Mouse (Mus musculus): ENCODE measurements at regions not wholly inside any gene's neighbourhood (a gene's known extent, or its start where the extent isn't known, plus 50 kb on each side); places are given as distances from the start of the nearest gene placed in this dataset.

- H3K36me3 ChIP-seq (ENCODE audit: insufficient read depth, low read length), result no peaks in the 10 kb centered on the region
- ATAC-seq (ENCODE audit: low FRiP score) (no peak), DNase-seq (ENCODE audit: low spot score) (peak; percentile 1)
- H3K4me2 ChIP-seq (ENCODE audit: low read depth, low read length, poor library complexity, severe bottlenecking), result no peak overlapping the region
- no peaks in the 10 kb centered on the region for H3K27me3 ChIP-seq (ENCODE audit: insufficient read depth, low read length)
- 19% methylated on average over 1 of the region's 1 CpGs for WGBS
- no peaks in the 10 kb centered on the region for H3K4me1 ChIP-seq (ENCODE audit: insufficient read depth, low read length)
- no peaks in the 10 kb centered on the region for H3K9me3 ChIP-seq (ENCODE audit: low read length)
- no peak overlapping the region for H3K9ac ChIP-seq (replicated peaks; ENCODE audit: low read length, poor library complexity, severe bottlenecking)
- H3K4me3 ChIP-seq (ENCODE audit: low read depth, low read length), result no peak overlapping the region
- H3K27ac ChIP-seq (ENCODE audit: low read depth, low read length), result no peak overlapping the region
- no peak for TF ChIP-seq CTCF (IDR thresholded peaks at IDR 0.05)
These were observed 1105.5 kb downstream of the Cntnap5b start for GRCm38 (mm10) chr1:100878065-100878464.

GRCm38 (mm10) chr1:100887336-100887735 lies 1114.8 kb downstream of the Cntnap5b start:
- peak; percentile 35 for TF ChIP-seq CTCF (IDR thresholded peaks at IDR 0.05)
- Histone ChIP-seq H3K4me2 (ENCODE audit: low read depth, low read length, poor library complexity, severe bottlenecking) (no peak overlapping the region), H3K36me3 (ENCODE audit: insufficient read depth, low read length) (no peaks in the 10 kb centered on the region), H3K4me3 (ENCODE audit: low read depth, low read length) (no peak overlapping the region), H3K4me1 (ENCODE audit: insufficient read depth, low read length) (no peaks in the 10 kb centered on the region), H3K27me3 (ENCODE audit: insufficient read depth, low read length) (no peaks in the 10 kb centered on the region), H3K9ac (replicated peaks; ENCODE audit: low read length, poor library complexity, severe bottlenecking) (no peak overlapping the region), H3K27ac (ENCODE audit: low read depth, low read length) (no peak overlapping the region), H3K9me3 (ENCODE audit: low read length) (no peaks in the 10 kb centered on the region)
- 52% methylated on average over 2 of the region's 2 CpGs for WGBS
- DNase-seq (ENCODE audit: low spot score) (peak; percentile 3), ATAC-seq (ENCODE audit: low FRiP score) (0 out of 2 replicates have a peak, but pooled peaks have one; percentile 49)

- TF ChIP-seq CTCF (IDR thresholded peaks at IDR 0.05), result no peak
- DNase-seq (ENCODE audit: low spot score), result no peak
- no peak for ATAC-seq (ENCODE audit: low FRiP score)
These were observed 1115.8 kb downstream of the Cntnap5b start for GRCm38 (mm10) chr1:100888337-100888736.

GRCm38 (mm10) chr1:100922833-100923232 lies 1150.3 kb downstream of the Cntnap5b start:
- no peak for ATAC-seq (ENCODE audit: low FRiP score)

More at GRCm38 (mm10) chr1:100888337-100888736, 1115.8 kb downstream of the Cntnap5b start:
- no peaks in the 10 kb centered on the region for H3K4me1 ChIP-seq (ENCODE audit: insufficient read depth, low read length)
- H3K27me3 ChIP-seq (ENCODE audit: insufficient read depth, low read length), result no peaks in the 10 kb centered on the region
- no peak overlapping the region for H3K27ac ChIP-seq (ENCODE audit: low read depth, low read length)
- no peaks in the 10 kb centered on the region for H3K9me3 ChIP-seq (ENCODE audit: low read length)
- H3K9ac ChIP-seq (replicated peaks; ENCODE audit: low read length, poor library complexity, severe bottlenecking), result no peak overlapping the region
- no peak overlapping the region for H3K4me3 ChIP-seq (ENCODE audit: low read depth, low read length)
- no peaks in the 10 kb centered on the region for H3K36me3 ChIP-seq (ENCODE audit: insufficient read depth, low read length)
- H3K4me2 ChIP-seq (ENCODE audit: low read depth, low read length, poor library complexity, severe bottlenecking), result no peak overlapping the region
- 84% methylated on average over 1 of the region's 1 CpGs for WGBS

GRCm38 (mm10) chr1:100928171-100928771 lies 1155.7 kb downstream of the Cntnap5b start:
- TF ChIP-seq CTCF (IDR thresholded peaks at IDR 0.05), result no peak
- no peak overlapping the region for H3K9ac ChIP-seq (replicated peaks; ENCODE audit: low read length, poor library complexity, severe bottlenecking)
- H3K4me1 ChIP-seq (ENCODE audit: insufficient read depth, low read length), result no peaks in the 10 kb centered on the region
- WGBS, result 84% methylated on average over 1 of the region's 1 CpGs
- DNase-seq (ENCODE audit: low spot score), result no peak
- H3K36me3 ChIP-seq (ENCODE audit: insufficient read depth, low read length), result no peaks in the 10 kb centered on the region
- no peak for ATAC-seq (ENCODE audit: low FRiP score)
- H3K27ac ChIP-seq (ENCODE audit: low read depth, low read length), result no peak overlapping the region
- no peak overlapping the region for H3K4me3 ChIP-seq (ENCODE audit: low read depth, low read length)
- H3K9me3 ChIP-seq (ENCODE audit: low read length), result no peaks in the 10 kb centered on the region
- H3K27me3 ChIP-seq (ENCODE audit: insufficient read depth, low read length), result no peaks in the 10 kb centered on the region
- H3K4me2 ChIP-seq (ENCODE audit: low read depth, low read length, poor library complexity, severe bottlenecking), result no peak overlapping the region

More at GRCm38 (mm10) chr1:100922833-100923232, 1150.3 kb downstream of the Cntnap5b start:
- Histone ChIP-seq H3K9ac (replicated peaks; ENCODE audit: low read length, poor library complexity, severe bottlenecking) (no peak overlapping the region), H3K27me3 (ENCODE audit: insufficient read depth, low read length) (no peaks in the 10 kb centered on the region), H3K4me2 (ENCODE audit: low read depth, low read length, poor library complexity, severe bottlenecking) (no peak overlapping the region), H3K36me3 (ENCODE audit: insufficient read depth, low read length) (no peaks in the 10 kb centered on the region), H3K4me3 (ENCODE audit: low read depth, low read length) (no peak overlapping the region), H3K4me1 (ENCODE audit: insufficient read depth, low read length) (no peaks in the 10 kb centered on the region), H3K9me3 (ENCODE audit: low read length) (no peaks in the 10 kb centered on the region), H3K27ac (ENCODE audit: low read depth, low read length) (no peak overlapping the region)
- DNase-seq (ENCODE audit: low spot score), result no peak
- TF ChIP-seq CTCF (IDR thresholded peaks at IDR 0.05), result no peak

- no peaks in the 10 kb centered on the region for H3K9me3 ChIP-seq (ENCODE audit: low read length)
- H3K4me2 ChIP-seq (ENCODE audit: low read depth, low read length, poor library complexity, severe bottlenecking), result no peak overlapping the region
- H3K4me1 ChIP-seq (ENCODE audit: insufficient read depth, low read length), result no peaks in the 10 kb centered on the region
- DNase-seq (ENCODE audit: low spot score) (no peak), ATAC-seq (ENCODE audit: low FRiP score) (no peak)
- no peak overlapping the region for H3K4me3 ChIP-seq (ENCODE audit: low read depth, low read length)
- H3K27ac ChIP-seq (ENCODE audit: low read depth, low read length), result no peak overlapping the region
- H3K27me3 ChIP-seq (ENCODE audit: insufficient read depth, low read length), result no peaks in the 10 kb centered on the region
- no peaks in the 10 kb centered on the region for H3K36me3 ChIP-seq (ENCODE audit: insufficient read depth, low read length)
- no peak overlapping the region for H3K9ac ChIP-seq (replicated peaks; ENCODE audit: low read length, poor library complexity, severe bottlenecking)
- TF ChIP-seq CTCF (IDR thresholded peaks at IDR 0.05), result no peak
These were observed 1194.7 kb downstream of the Cntnap5b start for GRCm38 (mm10) chr1:100967254-100967653.

All from midbrain, postnatal 0 days (tissue).